Mouse (Mus musculus) E14TG2a.4 (cell line): ENCODE measurements at regions not wholly inside any gene's neighbourhood (a gene's known extent, or its start where the extent isn't known, plus 50 kb on each side); places are given as distances from the start of the nearest gene placed in this dataset.

Experiments
- CTCF ChIP-seq: conservative IDR thresholded peaks from 2 replicates; pipeline ENCODE4 v1.5.1; 2014; ENCODE audit warnings: low read length
- POU5F1 ChIP-seq: IDR thresholded peaks from 2 replicates; pipeline ENCODE4 v1.6.1; 2014; ENCODE audit warnings: low read length, borderline replicate concordance

GRCm38 (mm10) chr3:154421461-154421950 is 91.0 kb upstream of the Lhx8 start:
- TF ChIP-seq CTCF (no peak), POU5F1 (no peak)
